Mouse (Mus musculus): ENCODE measurements around the gene Strip2. TPM values are rescaled to one million over a fixed set of nuclear protein-coding genes. Genes with fewer than 3 reads are reported as not detected.

The Strip2 gene
- polyA plus RNA-seq, 1 experiment from 2014 or later: 0.83 TPM

GRCm38 (mm10) chr6:29891151-29891550, 25.7 kb upstream of the Strip2 start:
- Histone ChIP-seq H3K9me3 (ENCODE audit: control insufficient read depth, low read length) (no peaks in the 10 kb centered on the region), H3K4me2 (no peak overlapping the region), H3K4me3 (ENCODE audit: low read depth, low read length) (no peak overlapping the region), H3K4me1 (ENCODE audit: control insufficient read depth, insufficient read depth, low read length) (no peaks in the 10 kb centered on the region), H3K9ac (ENCODE audit: low read length) (no peak overlapping the region), H3K36me3 (ENCODE audit: control insufficient read depth, insufficient read depth, low read length) (no peaks in the 10 kb centered on the region), H3K27me3 (ENCODE audit: control insufficient read depth, insufficient read depth, low read length) (no peaks in the 10 kb centered on the region), H3K27ac (ENCODE audit: low read depth, low read length) (no peak overlapping the region)
- 83% methylated on average over 11 of the region's 11 CpGs for WGBS
- ATAC-seq (ENCODE audit: low FRiP score): no peak
- DNase-seq (ENCODE audit: low spot score, missing footprints): no peak

- Histone ChIP-seq H3K27me3 (ENCODE audit: control insufficient read depth, insufficient read depth, low read length) (no peaks in the 10 kb centered on the region), H3K9me3 (ENCODE audit: control insufficient read depth, low read length) (no peaks in the 10 kb centered on the region), H3K4me2 (no peak overlapping the region), H3K27ac (ENCODE audit: low read depth, low read length) (no peak overlapping the region), H3K9ac (ENCODE audit: low read length) (no peak overlapping the region), H3K36me3 (ENCODE audit: control insufficient read depth, insufficient read depth, low read length) (no peaks in the 10 kb centered on the region), H3K4me3 (ENCODE audit: low read depth, low read length) (no peak overlapping the region), H3K4me1 (ENCODE audit: control insufficient read depth, insufficient read depth, low read length) (no peaks in the 10 kb centered on the region)
- ATAC-seq (ENCODE audit: low FRiP score): no peak
- 94% methylated on average over 3 of the region's 3 CpGs for WGBS
- no peak for DNase-seq (ENCODE audit: low spot score, missing footprints)
These were observed 19.8 kb upstream of the Strip2 start for GRCm38 (mm10) chr6:29896976-29897375.

DNA sequence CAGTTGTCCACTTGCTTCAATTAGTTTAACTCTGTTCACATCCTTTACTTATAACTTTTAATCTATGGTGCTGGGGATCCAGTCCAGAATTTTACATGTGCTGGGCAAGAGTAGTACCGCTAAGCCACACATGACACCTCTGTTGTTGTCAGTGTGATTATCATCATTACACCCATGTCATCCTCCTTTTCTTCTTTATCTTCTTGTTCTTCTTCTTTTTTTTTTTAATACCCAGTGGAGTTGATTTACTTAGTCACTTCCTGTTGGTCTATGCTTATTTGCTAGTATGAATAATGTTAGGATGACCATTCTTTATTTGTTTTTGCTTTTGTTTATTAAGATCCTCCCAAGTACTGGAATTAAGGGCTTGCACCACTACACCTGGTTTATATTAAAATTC, 15.4 kb upstream of the Strip2 start:
- Histone ChIP-seq H3K4me3 (ENCODE audit: low read depth, low read length) (no peak overlapping the region), H3K9ac (ENCODE audit: low read length) (no peak overlapping the region), H3K9me3 (ENCODE audit: control insufficient read depth, low read length) (no peaks in the 10 kb centered on the region), H3K36me3 (ENCODE audit: control insufficient read depth, insufficient read depth, low read length) (no peaks in the 10 kb centered on the region), H3K27me3 (ENCODE audit: control insufficient read depth, insufficient read depth, low read length) (no peaks in the 10 kb centered on the region), H3K27ac (ENCODE audit: low read depth, low read length) (no peak overlapping the region), H3K4me2 (no peak overlapping the region), H3K4me1 (ENCODE audit: control insufficient read depth, insufficient read depth, low read length) (no peaks in the 10 kb centered on the region)
- ATAC-seq (ENCODE audit: low FRiP score) (no peak), DNase-seq (ENCODE audit: low spot score, missing footprints) (no peak)
- WGBS: 90% methylated on average over 1 of the region's 1 CpGs

DNA sequence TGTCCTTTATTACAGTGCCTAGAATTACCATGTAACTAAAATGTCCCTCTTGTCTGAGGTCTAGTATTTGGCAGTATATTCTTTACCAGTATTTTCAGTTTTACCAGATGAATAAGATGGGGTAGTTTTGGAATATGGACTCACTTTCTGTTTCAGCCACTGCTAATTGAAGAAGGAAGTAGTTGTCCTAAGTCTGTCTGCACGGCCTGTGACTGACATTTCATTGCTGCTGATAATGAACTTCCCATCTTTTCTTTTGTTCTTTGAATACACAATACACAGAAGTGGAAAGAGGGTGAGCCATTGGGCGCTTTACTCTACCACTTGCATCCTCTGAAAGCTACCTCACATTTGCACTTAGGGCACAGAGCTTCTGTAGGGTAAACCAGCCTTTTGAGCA, 14.6 kb upstream of the Strip2 start:
- H3K27me3 ChIP-seq (ENCODE audit: control insufficient read depth, insufficient read depth, low read length): no peaks in the 10 kb centered on the region
- H3K27ac ChIP-seq (ENCODE audit: low read depth, low read length): no peak overlapping the region
- no peaks in the 10 kb centered on the region for H3K4me1 ChIP-seq (ENCODE audit: control insufficient read depth, insufficient read depth, low read length)
- ATAC-seq (ENCODE audit: low FRiP score) (no peak), DNase-seq (ENCODE audit: low spot score, missing footprints) (no peak)
- no peak overlapping the region for H3K4me3 ChIP-seq (ENCODE audit: low read depth, low read length)
- no peaks in the 10 kb centered on the region for H3K9me3 ChIP-seq (ENCODE audit: control insufficient read depth, low read length)
- H3K36me3 ChIP-seq (ENCODE audit: control insufficient read depth, insufficient read depth, low read length): no peaks in the 10 kb centered on the region
- H3K4me2 ChIP-seq: no peak overlapping the region
- 88% methylated on average over 2 of the region's 2 CpGs for WGBS
- no peak overlapping the region for H3K9ac ChIP-seq (ENCODE audit: low read length)

GRCm38 (mm10) chr6:29903343-29903914, 13.4 kb upstream of the Strip2 start:
- no peaks in the 10 kb centered on the region for H3K4me1 ChIP-seq (ENCODE audit: control insufficient read depth, insufficient read depth, low read length)
- no peaks in the 10 kb centered on the region for H3K9me3 ChIP-seq (ENCODE audit: control insufficient read depth, low read length)
- H3K9ac ChIP-seq (ENCODE audit: low read length): no peak overlapping the region
- no peak overlapping the region for H3K4me2 ChIP-seq
- no peaks in the 10 kb centered on the region for H3K27me3 ChIP-seq (ENCODE audit: control insufficient read depth, insufficient read depth, low read length)
- H3K27ac ChIP-seq (ENCODE audit: low read depth, low read length): no peak overlapping the region
- ATAC-seq (ENCODE audit: low FRiP score): no peak
- WGBS: 95% methylated on average over 3 of the region's 3 CpGs
- H3K36me3 ChIP-seq (ENCODE audit: control insufficient read depth, insufficient read depth, low read length): no peaks in the 10 kb centered on the region
- H3K4me3 ChIP-seq (ENCODE audit: low read depth, low read length): no peak overlapping the region
- no peak for DNase-seq (ENCODE audit: low spot score, missing footprints)

DNA sequence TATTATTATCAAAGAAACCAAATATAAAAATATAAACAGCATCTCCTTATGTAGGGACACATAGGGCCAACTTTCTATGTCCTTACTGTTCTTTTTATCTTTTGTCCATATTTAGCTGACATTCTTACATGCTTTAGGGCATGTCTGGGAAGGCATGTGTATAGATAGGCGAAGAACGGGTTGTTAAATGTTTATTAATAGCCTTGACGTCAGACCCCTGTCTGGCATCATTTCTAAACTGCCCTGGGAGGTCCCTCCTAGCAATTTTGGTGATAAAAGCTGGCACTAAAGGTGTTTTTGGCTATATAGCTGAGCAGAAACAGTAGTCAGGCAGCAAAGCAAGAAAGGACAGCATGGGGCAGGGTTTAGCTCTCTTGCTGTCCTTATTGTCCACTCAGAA, 12.5 kb upstream of the Strip2 start:
- Histone ChIP-seq H3K4me3 (ENCODE audit: low read depth, low read length) (no peak overlapping the region), H3K9ac (ENCODE audit: low read length) (no peak overlapping the region), H3K27me3 (ENCODE audit: control insufficient read depth, insufficient read depth, low read length) (no peaks in the 10 kb centered on the region), H3K4me2 (no peak overlapping the region), H3K9me3 (ENCODE audit: control insufficient read depth, low read length) (no peaks in the 10 kb centered on the region), H3K36me3 (ENCODE audit: control insufficient read depth, insufficient read depth, low read length) (no peaks in the 10 kb centered on the region), H3K27ac (ENCODE audit: low read depth, low read length) (no peak overlapping the region), H3K4me1 (ENCODE audit: control insufficient read depth, insufficient read depth, low read length) (no peaks in the 10 kb centered on the region)
- no peak for ATAC-seq (ENCODE audit: low FRiP score)
- DNase-seq (ENCODE audit: low spot score, missing footprints): no peak
- WGBS: 86% methylated on average over 3 of the region's 3 CpGs

DNA sequence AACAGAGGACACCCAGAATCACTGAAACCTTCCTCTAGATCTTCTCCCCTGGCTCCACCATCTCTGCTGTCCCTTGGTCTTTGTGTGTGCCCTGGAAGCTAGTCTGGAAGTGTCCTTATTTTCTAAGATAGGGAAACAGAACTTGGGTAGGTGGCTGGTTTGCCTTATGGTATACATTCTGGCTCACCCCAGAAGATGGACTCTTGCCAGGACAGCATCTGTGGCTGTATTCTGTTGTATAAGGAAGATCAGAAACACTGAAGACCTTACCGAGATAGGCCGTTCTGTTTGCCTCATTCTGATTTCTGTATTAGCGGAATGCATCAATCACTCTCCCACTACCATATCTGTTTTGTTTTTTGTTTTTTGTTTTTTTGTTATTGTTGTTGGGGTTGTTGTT, 6.2 kb upstream of the Strip2 start:
- ATAC-seq (ENCODE audit: low FRiP score): no peak
- DNase-seq (ENCODE audit: low spot score, missing footprints): no peak
- Histone ChIP-seq H3K4me2 (no peak overlapping the region), H3K9me3 (ENCODE audit: control insufficient read depth, low read length) (no peaks in the 10 kb centered on the region), H3K27ac (ENCODE audit: low read depth, low read length) (no peak overlapping the region), H3K27me3 (ENCODE audit: control insufficient read depth, insufficient read depth, low read length) (no peaks in the 10 kb centered on the region; the same call in 1 of the 2 replicates), H3K4me3 (ENCODE audit: low read depth, low read length) (no peak overlapping the region), H3K36me3 (ENCODE audit: control insufficient read depth, insufficient read depth, low read length) (0 out of 2 replicates have a peak, but pooled peaks cover 2% of the 10 kb centered on the region), H3K9ac (ENCODE audit: low read length) (no peak overlapping the region), H3K4me1 (ENCODE audit: control insufficient read depth, insufficient read depth, low read length) (no peaks in the 10 kb centered on the region)
- 94% methylated on average over 3 of the region's 3 CpGs for WGBS

DNA sequence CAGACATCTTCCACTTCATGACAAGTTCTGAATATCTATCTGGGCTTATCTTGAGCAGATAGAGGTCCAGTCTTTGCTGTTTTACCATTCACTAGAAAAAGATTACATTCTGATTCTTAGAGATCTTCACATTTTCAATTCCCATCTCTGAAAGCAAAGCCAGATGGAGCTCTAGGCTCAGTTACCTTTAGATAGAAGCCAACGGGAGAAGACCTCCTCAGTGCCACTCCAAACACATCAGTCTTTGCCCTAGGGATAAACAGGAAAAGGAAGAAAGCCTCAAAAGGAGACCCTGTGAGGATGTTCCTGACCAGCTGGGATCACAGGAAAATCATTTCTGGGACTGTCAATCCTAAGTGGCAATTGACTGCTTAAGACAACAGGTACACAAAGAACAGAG, 3.1 kb upstream of the Strip2 start:
- H3K36me3 ChIP-seq (ENCODE audit: control insufficient read depth, insufficient read depth, low read length): 0 out of 2 replicates have a peak, but pooled peaks cover 2% of the 10 kb centered on the region
- peaks cover 9% of the 10 kb centered on the region for H3K27me3 ChIP-seq (ENCODE audit: control insufficient read depth, insufficient read depth, low read length)
- WGBS: 45% methylated on average over 1 of the region's 1 CpGs
- H3K9me3 ChIP-seq (ENCODE audit: control insufficient read depth, low read length): no peaks in the 10 kb centered on the region
- H3K27ac ChIP-seq (ENCODE audit: low read depth, low read length): no peak overlapping the region
- H3K4me3 ChIP-seq (ENCODE audit: low read depth, low read length): no peak overlapping the region
- H3K4me2 ChIP-seq: no peak overlapping the region
- H3K4me1 ChIP-seq (ENCODE audit: control insufficient read depth, insufficient read depth, low read length): no peaks in the 10 kb centered on the region
- ATAC-seq (ENCODE audit: low FRiP score) (no peak), DNase-seq (ENCODE audit: low spot score, missing footprints) (no peak)
- no peak overlapping the region for H3K9ac ChIP-seq (ENCODE audit: low read length)

DNA sequence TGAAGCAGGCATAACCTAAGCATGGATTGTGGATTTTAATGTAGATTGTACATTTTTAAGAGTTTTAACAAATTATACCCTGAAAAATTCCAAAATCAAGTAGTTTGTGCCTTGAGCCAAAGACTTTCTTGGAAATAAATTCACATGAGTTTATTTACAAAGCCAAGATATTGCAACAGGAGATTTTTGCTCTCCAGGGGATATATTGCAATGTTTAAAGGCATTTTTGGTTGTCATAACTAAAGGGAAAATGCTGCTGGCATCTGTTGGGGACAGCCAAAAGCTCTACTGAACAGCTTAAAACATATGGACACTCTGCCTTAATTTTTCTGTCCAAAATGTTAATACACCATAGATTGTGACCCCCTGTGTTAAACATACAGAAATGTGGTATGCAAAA, 2.7 kb upstream of the Strip2 start:
- no peak for ATAC-seq (ENCODE audit: low FRiP score)
- no peaks in the 10 kb centered on the region for H3K4me1 ChIP-seq (ENCODE audit: control insufficient read depth, insufficient read depth, low read length)
- H3K27me3 ChIP-seq (ENCODE audit: control insufficient read depth, insufficient read depth, low read length): peaks cover 9% of the 10 kb centered on the region
- H3K27ac ChIP-seq (ENCODE audit: low read depth, low read length): no peak overlapping the region
- H3K36me3 ChIP-seq (ENCODE audit: control insufficient read depth, insufficient read depth, low read length): 0 out of 2 replicates have a peak, but pooled peaks cover 2% of the 10 kb centered on the region
- no peak overlapping the region for H3K4me3 ChIP-seq (ENCODE audit: low read depth, low read length)
- H3K9ac ChIP-seq (ENCODE audit: low read length): no peak overlapping the region
- H3K9me3 ChIP-seq (ENCODE audit: control insufficient read depth, low read length): no peaks in the 10 kb centered on the region
- DNase-seq (ENCODE audit: low spot score, missing footprints): no peak
- H3K4me2 ChIP-seq: no peak overlapping the region
